Mouse (Mus musculus) neural tube, embryonic 12.5 days (tissue): ENCODE measurements around the gene Pdzd8. TPM values are rescaled to one million over a fixed set of nuclear protein-coding genes. Genes with fewer than 3 reads are reported as not detected.

Experiments
- ATAC-seq: fragments of 200-750 bp; cut with Nextera tagmentation; 2 replicates; pipeline ENCODE4 v1.8.0; 2017; ENCODE audit warnings: low read depth, mild to moderate bottlenecking, moderate TSS enrichment, moderate library complexity; ENCODE audit not compliant: low FRiP score
- H3K27ac ChIP-seq: fragments of 300-500 bp; sonication (generic); 2 replicates; pipeline ENCODE4 v1.5.1; 2016
- H3K27me3 ChIP-seq: fragments of 300-500 bp; sonication (generic); replicated peaks from 2 replicates; pipeline ENCODE4 v1.6.1; 2016; ENCODE audit warnings: mild to moderate bottlenecking
- H3K36me3 ChIP-seq: fragments of 300-500 bp; sonication (generic); 2 replicates; pipeline ENCODE4 v1.6.1; 2016; ENCODE audit warnings: mild to moderate bottlenecking
- H3K4me1 ChIP-seq: fragments of 300-500 bp; sonication (generic); 2 replicates; pipeline ENCODE4 v1.6.1; 2016
- H3K4me2 ChIP-seq: fragments of 300-500 bp; sonication (generic); replicated peaks from 2 replicates; pipeline ENCODE4 v1.6.1; 2016; ENCODE audit warnings: mild to moderate bottlenecking
- H3K4me3 ChIP-seq: fragments of 300-500 bp; sonication (generic); 2 replicates; pipeline ENCODE4 v1.5.1; 2016
- H3K9ac ChIP-seq: fragments of 300-500 bp; sonication (generic); 2 replicates; pipeline ENCODE4 v1.6.1; 2016; ENCODE audit warnings: mild to moderate bottlenecking
- H3K9me3 ChIP-seq: fragments of 300-500 bp; sonication (generic); 2 replicates; pipeline ENCODE4 v1.6.1; 2016; ENCODE audit warnings: mild to moderate bottlenecking
- WGBS: fragments of 180-500 bp; shearing (Covaris S2); methylation state at CpG from one replicate; pipeline ENCODE4 v1.1.7; 2016; 5-methylcytosine and 5-hydroxymethylcytosine counted together
- polyA plus RNA-seq: library from polyadenylated mRNA; unstranded; fragments of >200 nt; fragmentation: Nextera tagmentation; extraction: Ambion mirVana; gene quantifications from 2 replicates; pipeline ENCODE4 v1.2.1, GENCODE M21; 2016

The Pdzd8 gene
- polyA plus RNA-seq, 1 experiment from 2014 or later = 15.2 TPM

DNA sequence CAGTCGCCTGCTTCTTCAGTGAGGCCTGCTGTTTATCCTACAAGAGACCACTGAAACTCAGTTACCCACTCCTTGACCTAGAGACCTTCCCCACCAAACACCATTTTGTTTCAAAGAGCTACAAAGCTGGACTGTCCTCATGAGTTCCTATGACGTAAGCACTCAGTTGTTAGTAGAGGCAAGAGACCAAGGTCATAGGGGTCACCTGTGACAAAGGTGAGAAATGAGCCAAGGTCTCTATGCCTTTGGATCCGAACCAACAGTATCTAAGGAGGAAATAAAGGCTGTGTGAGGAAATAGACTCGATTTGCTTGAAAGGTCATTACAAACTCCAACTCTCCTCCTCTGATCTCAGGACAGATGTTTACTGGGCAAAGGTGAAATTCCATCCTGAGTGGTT is 25.4 kb upstream of the Pdzd8 start:
- no peak overlapping the region for H3K4me3 ChIP-seq
- no peaks in the 10 kb centered on the region for H3K27me3 ChIP-seq
- no peak overlapping the region for H3K9ac ChIP-seq
- no peaks in the 10 kb centered on the region for H3K36me3 ChIP-seq
- no peaks in the 10 kb centered on the region for H3K4me1 ChIP-seq
- H3K9me3 ChIP-seq = no peaks in the 10 kb centered on the region
- 83% methylated on average over 4 of the region's 4 CpGs for WGBS
- no peak for ATAC-seq
- H3K27ac ChIP-seq = no peak overlapping the region
- no peak overlapping the region for H3K4me2 ChIP-seq

DNA sequence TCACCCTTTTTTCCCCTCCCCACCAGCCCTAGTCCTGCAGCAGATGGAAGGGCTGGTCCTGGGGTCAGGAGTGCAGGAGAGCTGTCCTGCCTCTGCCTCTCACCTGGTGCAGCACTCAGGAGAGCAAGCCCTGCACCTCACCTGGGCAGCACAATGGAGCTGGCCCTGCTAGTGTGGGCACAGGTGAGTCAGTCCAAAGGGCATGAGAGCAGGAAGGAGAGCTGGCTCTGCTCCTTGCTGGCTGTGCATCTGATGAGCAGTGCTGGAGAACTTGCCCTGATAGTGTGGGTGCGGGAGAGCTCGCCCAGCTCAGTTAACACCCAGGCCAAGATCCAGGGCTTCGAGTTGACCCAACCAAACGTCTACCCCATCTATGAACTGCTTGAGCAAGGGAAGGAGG is 22.3 kb upstream of the Pdzd8 start:
- 0 out of 2 replicates have a peak, but pooled peaks cover 2% of the 10 kb centered on the region for H3K27me3 ChIP-seq
- no peaks in the 10 kb centered on the region for H3K4me1 ChIP-seq
- no peak overlapping the region for H3K4me2 ChIP-seq
- no peak overlapping the region for H3K27ac ChIP-seq
- H3K9me3 ChIP-seq = no peaks in the 10 kb centered on the region
- no peak for ATAC-seq
- 84% methylated on average over 4 of the region's 4 CpGs for WGBS
- no peaks in the 10 kb centered on the region for H3K36me3 ChIP-seq
- H3K9ac ChIP-seq = no peak overlapping the region
- H3K4me3 ChIP-seq = no peak overlapping the region

DNA sequence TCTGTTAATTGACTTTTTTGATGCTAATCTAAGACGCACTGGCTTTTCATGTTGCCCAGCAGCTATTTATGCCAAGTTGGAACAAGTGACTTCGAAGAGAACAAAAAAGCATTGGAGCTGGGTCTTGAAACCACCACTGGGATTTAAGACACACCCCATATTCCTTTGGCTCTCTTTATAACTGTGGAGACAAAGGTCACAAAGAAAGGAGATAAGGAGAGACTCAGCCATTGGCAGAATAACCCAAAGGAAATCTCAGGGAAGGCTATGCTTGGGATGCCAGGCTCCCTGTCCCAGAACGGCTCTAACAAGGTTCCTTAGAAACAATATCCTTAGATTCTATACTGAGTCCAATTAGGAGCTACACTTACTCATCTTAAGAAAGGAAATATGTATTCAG is 21.1 kb upstream of the Pdzd8 start:
- Histone ChIP-seq H3K9ac (no peak overlapping the region), H3K27me3 (0 out of 2 replicates have a peak, but pooled peaks cover 2% of the 10 kb centered on the region), H3K4me3 (no peak overlapping the region), H3K4me2 (no peak overlapping the region), H3K27ac (no peak overlapping the region), H3K4me1 (no peaks in the 10 kb centered on the region), H3K9me3 (no peaks in the 10 kb centered on the region), H3K36me3 (no peaks in the 10 kb centered on the region)
- WGBS = 73% methylated on average over 3 of the region's 3 CpGs
- ATAC-seq = no peak

DNA sequence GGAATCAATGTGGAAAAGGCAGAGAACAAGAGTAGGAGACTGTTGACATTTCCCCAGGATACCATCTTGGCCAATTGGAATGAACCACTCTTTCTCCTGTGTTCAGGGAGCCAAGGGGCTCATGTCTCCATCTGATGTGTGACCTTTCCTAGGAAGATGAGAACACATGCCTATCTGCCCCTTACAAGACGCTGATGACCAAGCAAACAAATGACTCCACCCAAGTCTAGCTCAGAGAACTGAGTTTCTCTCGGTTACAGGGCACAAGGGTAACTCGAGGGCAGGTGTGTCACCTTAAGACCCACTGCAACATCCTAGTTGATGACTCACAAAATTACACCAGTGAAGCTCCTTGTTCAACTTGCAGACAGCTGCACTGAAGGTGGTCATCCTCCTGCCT is 18.1 kb upstream of the Pdzd8 start:
- WGBS = 87% methylated on average over 3 of the region's 3 CpGs
- Histone ChIP-seq H3K9ac (no peak overlapping the region), H3K4me3 (no peak overlapping the region), H3K4me2 (no peak overlapping the region), H3K27ac (no peak overlapping the region), H3K9me3 (no peaks in the 10 kb centered on the region), H3K27me3 (0 out of 2 replicates have a peak, but pooled peaks cover 2% of the 10 kb centered on the region), H3K36me3 (no peaks in the 10 kb centered on the region), H3K4me1 (no peaks in the 10 kb centered on the region)
- ATAC-seq = no peak

DNA sequence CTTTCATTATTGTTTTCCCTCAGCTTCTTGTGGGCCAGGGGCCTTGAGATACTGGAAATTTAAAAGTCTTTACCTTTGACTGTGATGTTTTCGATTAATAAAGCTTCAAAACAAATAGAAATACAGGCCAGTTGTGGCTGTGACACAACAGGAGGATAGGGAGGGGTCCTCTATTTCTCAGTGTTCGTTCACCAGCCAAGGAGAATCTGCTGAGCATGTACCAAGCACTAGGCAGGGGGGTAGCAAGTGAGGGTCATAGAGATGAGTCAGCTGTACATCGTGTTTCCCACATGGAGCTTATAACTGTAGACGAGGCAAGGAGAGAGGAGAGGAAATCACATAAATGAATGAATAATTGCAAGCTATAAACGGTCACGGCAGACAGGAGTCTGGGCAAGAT is 17.1 kb upstream of the Pdzd8 start:
- H3K4me1 ChIP-seq = no peaks in the 10 kb centered on the region
- H3K4me2 ChIP-seq = no peak overlapping the region
- H3K4me3 ChIP-seq = no peak overlapping the region
- H3K27ac ChIP-seq = no peak overlapping the region
- 81% methylated on average over 6 of the region's 6 CpGs for WGBS
- ATAC-seq = no peak
- H3K27me3 ChIP-seq = 0 out of 2 replicates have a peak, but pooled peaks cover 2% of the 10 kb centered on the region
- no peaks in the 10 kb centered on the region for H3K9me3 ChIP-seq
- no peak overlapping the region for H3K9ac ChIP-seq
- H3K36me3 ChIP-seq = no peaks in the 10 kb centered on the region

DNA sequence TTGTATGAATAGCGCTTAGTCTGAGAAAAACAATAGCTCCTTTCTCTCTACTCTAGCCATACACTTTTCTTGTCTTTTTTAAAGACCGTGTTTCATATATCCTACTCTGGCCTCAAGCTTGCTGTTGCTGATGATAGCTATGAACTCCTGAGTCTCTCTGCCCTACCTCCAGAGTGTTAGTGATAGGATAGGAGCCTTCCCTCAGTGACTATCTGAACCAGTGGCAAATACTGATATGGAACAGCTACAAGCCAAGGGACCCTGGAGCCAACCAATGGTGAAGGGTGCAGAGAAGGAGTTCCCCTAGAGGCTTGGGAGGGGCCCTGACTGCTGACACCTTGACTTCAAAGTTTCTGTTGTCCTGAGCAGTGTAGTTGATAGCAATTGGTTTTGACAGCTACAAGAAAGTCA is 14.9 kb upstream of the Pdzd8 start:
- H3K4me3 ChIP-seq = no peak overlapping the region
- no peaks in the 10 kb centered on the region for H3K9me3 ChIP-seq
- H3K9ac ChIP-seq = no peak overlapping the region
- WGBS = 51% methylated on average over 2 of the region's 2 CpGs
- H3K4me2 ChIP-seq = no peak overlapping the region
- H3K4me1 ChIP-seq = no peaks in the 10 kb centered on the region
- no peak for ATAC-seq
- 0 out of 2 replicates have a peak, but pooled peaks cover 2% of the 10 kb centered on the region for H3K27me3 ChIP-seq
- H3K36me3 ChIP-seq = no peaks in the 10 kb centered on the region
- no peak overlapping the region for H3K27ac ChIP-seq

DNA sequence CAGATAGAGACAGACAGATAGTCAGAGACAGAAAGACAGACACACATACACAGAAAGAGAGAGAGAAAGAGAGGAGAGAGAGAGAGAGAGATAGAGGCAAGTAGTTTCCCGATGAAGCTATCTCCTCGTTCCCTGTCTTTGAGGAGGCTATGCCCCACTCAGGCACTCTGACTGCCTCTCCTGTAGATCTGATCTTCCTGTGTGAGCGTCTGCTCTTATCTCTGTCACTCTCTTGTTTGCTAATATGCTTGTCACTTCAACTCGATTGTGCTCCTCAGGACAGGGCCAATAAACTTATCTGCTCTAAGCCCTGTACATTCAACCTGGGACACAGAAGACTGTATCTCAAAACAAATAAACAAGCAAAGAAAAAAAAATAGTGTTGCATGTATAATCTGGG is 13.6 kb upstream of the Pdzd8 start:
- 77% methylated on average over 4 of the region's 4 CpGs for WGBS
- H3K4me1 ChIP-seq = no peaks in the 10 kb centered on the region
- no peaks in the 10 kb centered on the region for H3K36me3 ChIP-seq
- no peak overlapping the region for H3K4me2 ChIP-seq
- no peaks in the 10 kb centered on the region for H3K27me3 ChIP-seq
- H3K9ac ChIP-seq = no peak overlapping the region
- no peak overlapping the region for H3K27ac ChIP-seq
- H3K9me3 ChIP-seq = no peaks in the 10 kb centered on the region
- no peak for ATAC-seq
- no peak overlapping the region for H3K4me3 ChIP-seq

DNA sequence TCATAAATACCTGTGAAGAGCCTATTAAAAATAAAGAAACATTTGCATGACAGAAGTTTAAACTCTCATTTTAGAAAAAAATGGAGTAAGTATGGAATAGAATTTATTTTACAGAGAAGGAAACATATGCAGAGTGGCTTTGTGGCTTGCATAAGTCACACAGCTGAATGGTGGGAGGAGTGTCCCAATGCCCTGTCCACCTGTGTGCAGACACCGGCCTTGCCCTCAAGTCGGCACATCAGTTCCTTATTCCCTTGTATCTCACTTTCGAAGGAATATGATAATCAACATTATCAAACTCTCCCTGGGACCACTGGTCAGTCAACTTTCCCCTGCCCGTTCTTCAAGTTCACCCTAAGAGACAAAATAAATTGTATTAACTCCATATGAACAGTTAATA is 12.3 kb upstream of the Pdzd8 start:
- no peak overlapping the region for H3K4me3 ChIP-seq
- WGBS = 90% methylated on average over 4 of the region's 4 CpGs
- no peak overlapping the region for H3K9ac ChIP-seq
- H3K27me3 ChIP-seq = no peaks in the 10 kb centered on the region
- no peaks in the 10 kb centered on the region for H3K4me1 ChIP-seq
- no peaks in the 10 kb centered on the region for H3K36me3 ChIP-seq
- H3K9me3 ChIP-seq = no peaks in the 10 kb centered on the region
- no peak overlapping the region for H3K27ac ChIP-seq
- no peak overlapping the region for H3K4me2 ChIP-seq
- no peak for ATAC-seq

DNA sequence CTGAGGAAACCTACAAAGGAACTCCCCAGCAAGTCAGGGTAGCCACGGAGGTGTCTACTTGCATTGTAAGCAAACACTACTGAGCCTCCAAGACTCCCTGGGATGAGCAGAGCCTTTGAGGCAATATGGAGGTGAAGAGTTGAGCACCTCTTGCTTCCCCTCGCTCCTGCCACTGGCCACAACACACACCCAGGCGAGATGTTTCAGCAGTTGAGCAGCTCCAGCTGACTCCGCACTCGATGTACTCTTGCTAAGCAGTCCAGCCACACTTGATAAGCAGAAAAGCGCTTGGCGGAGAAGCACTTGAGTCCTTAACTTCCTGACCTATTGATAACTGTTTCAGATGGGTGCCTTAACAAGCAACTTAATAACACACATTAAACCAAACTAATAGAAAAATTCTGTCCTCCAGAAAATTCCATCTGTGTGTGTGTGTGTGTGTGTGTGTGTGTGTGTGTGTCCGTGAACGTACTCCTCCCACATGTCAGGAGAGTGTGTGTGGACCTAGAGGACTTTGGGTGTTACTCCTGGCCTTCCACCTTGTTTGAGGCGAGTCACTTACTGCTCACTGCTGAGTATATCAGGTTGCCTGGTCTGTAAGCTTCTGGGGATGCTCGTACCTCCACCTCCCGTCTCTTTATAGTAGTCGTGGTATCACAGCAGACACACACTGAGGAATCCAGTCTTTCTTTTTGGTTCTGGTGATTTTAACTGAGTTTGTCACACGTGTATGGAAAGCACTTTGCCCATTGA is 11.4 kb upstream of the Pdzd8 start:
- WGBS = 80% methylated on average over 14 of the region's 14 CpGs
- no peak overlapping the region for H3K9ac ChIP-seq

DNA sequence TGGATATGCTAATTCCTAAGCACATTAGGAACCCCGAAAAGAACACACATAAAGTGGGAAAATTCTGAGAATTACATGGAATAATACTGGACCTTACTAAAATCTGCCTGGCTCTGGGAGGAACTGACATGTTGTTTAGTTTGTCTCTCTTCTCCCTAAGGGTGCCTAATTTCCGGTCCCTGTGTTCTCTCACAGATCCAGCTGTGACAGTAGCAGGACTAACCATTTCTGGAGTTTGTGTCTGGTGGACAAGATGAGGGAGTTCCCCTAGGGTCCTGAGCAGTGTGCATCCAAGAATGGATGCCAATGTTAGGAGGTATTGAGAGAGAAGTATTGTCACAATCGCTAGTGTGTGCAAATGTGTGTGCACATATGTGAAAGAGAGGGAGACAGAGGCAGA is 10.8 kb upstream of the Pdzd8 start:
- ATAC-seq = no peak
- 86% methylated on average over 3 of the region's 3 CpGs for WGBS
- no peak overlapping the region for H3K9ac ChIP-seq
- H3K4me2 ChIP-seq = no peak overlapping the region
- no peaks in the 10 kb centered on the region for H3K27me3 ChIP-seq
- H3K4me1 ChIP-seq = no peaks in the 10 kb centered on the region
- H3K9me3 ChIP-seq = no peaks in the 10 kb centered on the region
- no peaks in the 10 kb centered on the region for H3K36me3 ChIP-seq
- no peak overlapping the region for H3K27ac ChIP-seq
- no peak overlapping the region for H3K4me3 ChIP-seq

More for the DNA sequence above, 11.4 kb upstream of the Pdzd8 start:
- Histone ChIP-seq H3K4me1 (no peaks in the 10 kb centered on the region), H3K9me3 (no peaks in the 10 kb centered on the region), H3K36me3 (no peaks in the 10 kb centered on the region), H3K4me3 (no peak overlapping the region), H3K27ac (no peak overlapping the region), H3K27me3 (no peaks in the 10 kb centered on the region), H3K4me2 (no peak overlapping the region)
- no peak for ATAC-seq

DNA sequence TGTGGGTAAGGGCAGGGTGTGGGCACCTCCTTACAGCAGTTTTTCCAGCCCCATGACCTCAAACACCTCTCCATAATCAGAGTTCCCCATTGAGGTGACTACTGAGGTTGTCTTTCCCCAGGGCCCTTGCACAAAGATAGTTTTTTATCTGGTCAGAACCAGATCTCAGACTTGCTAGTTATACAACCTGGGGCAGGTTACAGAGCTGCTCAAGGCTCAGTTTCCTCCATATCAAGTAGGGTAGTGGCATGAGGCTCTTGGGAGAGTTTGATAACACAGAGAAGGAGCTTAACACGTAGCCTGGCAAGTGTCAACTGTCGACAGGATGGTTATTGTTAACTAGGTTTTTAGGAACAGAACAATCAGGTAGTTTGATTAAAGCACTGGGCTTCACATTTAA is 9.3 kb upstream of the Pdzd8 start:
- no peaks in the 10 kb centered on the region for H3K36me3 ChIP-seq
- no peak overlapping the region for H3K27ac ChIP-seq

DNA sequence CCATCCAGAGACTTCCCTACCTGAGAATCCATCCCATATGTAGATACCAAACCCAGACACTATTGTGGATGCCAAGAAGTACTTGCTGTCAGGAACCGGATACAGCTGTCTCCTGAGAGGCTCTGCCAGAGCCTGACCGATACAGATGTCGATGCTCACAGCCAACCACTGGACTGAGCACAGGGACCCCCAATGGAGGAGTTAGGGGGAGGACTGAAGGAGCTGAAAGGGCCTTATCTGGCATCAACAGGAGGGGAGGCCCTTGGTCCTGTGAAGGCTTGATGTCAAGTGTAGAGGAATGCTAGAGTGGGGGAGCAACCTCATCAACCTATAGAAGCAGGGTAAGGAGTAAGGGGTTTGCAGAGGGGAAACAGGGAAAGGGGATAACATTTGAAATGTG is 7.2 kb upstream of the Pdzd8 start:
- no peaks in the 10 kb centered on the region for H3K9me3 ChIP-seq
- no peaks in the 10 kb centered on the region for H3K36me3 ChIP-seq
- H3K4me3 ChIP-seq = no peak overlapping the region
- no peaks in the 10 kb centered on the region for H3K4me1 ChIP-seq
- H3K4me2 ChIP-seq = no peak overlapping the region
- no peak for ATAC-seq
- no peaks in the 10 kb centered on the region for H3K27me3 ChIP-seq
- H3K9ac ChIP-seq = no peak overlapping the region
- 77% methylated on average over 3 of the region's 3 CpGs for WGBS
- no peak overlapping the region for H3K27ac ChIP-seq

More for the DNA sequence above, 9.3 kb upstream of the Pdzd8 start:
- WGBS = 66% methylated on average over 2 of the region's 2 CpGs
- no peaks in the 10 kb centered on the region for H3K9me3 ChIP-seq
- no peak overlapping the region for H3K4me2 ChIP-seq
- no peaks in the 10 kb centered on the region for H3K27me3 ChIP-seq
- no peaks in the 10 kb centered on the region for H3K4me1 ChIP-seq
- no peak overlapping the region for H3K9ac ChIP-seq
- H3K4me3 ChIP-seq = no peak overlapping the region
- no peak for ATAC-seq
